Mouse (Mus musculus) embryo, embryonic 11 days (tissue): ENCODE results near the gene Mybpc2.

Source experiments
- DNase-seq: peaks from one replicate; pipeline ENCODE4 v3.0.0-alpha.2; 2015

Mybpc2 gene

DNA sequence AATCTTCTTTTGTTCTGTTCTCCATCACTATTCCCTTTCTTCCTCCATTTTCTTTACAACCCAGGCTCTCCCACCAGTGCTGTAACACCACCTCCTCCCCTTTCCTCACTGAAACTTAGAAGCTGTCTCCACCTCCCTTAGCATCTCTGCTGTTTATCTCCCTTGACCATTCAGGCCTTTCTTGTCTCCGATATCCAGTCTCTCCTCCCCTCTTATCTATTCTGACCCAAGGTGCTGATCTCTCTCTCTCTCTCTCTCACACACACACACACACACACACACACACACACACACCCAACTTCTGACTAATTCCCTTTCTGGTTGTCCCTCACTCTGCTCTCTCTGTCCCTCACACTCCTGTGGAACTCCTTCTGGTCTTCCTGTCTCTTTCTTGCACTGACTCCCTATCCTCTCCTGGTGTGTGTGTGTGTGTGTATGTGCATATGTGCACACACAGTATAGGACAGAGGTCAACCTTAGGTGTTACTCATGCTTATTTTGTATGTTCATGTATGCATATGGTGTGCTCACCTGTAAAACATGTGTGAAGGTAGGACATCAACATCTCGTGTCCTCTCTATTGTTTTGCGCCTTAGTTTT lies 41.5 kb downstream of the Mybpc2 start:
- DNase-seq: no peak

DNA sequence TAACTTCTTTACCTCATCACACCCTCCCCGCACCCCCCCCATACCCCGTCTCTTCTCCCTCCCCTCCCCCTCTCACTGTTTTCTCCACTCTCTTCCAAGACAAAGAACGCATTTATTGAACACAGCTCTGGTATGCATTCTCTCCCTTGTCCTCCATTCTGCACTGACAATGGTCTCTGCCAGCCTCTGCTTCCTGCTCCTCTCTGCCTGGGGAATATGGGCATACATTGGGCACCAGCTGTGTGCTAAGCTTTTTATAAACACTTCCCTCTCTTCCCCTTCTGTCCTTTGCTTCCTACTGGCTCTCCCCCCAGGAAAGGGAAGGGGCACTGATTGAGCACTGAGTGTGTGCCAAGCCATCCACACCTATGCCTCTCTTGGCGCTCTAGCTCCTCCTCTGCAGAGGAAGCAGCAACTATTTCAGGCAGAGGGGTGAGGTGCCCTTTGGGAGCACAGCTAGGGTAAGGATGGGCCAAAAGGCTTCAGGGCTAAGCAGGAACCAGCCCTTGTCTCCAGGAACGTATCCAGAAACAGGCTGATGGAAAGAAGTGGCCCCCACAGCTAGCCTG lies 49.3 kb downstream of the Mybpc2 start:
- no peak for DNase-seq

DNA sequence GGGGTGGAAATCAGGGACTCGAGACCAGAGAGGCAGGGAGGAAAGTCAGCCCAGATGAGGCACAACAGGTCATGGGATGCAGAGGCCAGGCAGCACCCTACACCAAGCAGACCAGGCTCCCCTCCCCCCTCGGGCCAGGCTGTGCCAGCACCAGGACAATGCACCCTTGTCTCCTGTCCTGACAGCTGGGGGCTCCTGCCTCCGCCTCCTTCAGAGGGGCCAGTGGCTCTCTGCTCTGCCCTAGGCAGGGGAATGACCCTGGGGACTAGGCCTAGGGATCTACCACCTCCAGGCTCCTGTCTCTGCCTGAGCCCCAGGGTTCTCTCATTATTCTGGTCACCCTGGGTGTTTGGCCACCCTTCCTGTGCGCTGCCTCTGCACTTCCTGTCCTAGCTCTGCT lies 50.0 kb downstream of the Mybpc2 start:
- peak; percentile 60 for DNase-seq

DNA sequence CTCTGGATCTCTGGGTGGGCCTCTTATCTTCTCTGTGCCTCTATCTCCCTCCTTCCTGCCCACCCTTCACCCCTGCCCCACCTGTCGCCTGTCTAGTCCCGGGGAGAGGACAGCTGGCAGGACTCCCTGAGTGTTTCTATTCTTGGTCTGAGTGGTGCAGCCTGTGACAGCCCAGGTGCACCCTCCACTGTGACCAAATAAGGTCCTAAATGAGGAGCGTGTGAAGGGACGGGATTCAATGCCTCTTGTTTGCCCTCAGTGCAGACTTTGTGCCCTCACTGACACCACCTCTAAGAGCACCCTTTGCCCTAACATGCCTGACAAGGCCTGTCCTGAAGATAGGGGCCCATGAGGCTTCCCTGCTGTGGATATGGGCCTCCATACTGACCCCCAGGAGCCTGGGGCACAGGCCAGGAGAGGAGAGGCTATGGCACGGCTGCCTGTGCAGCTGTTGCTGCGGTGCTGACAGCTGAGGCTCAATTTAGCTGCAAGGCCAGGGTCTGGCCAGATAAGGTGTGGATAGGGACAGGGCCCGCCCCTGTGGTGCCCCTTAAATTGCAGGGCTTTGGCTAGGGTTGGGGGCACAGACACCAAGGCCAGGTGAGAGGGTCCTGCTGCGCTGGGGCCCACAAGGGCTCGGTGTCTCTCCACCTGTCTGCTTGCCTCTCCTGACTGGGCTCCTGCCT lies 51.4 kb downstream of the Mybpc2 start:
- no peak for DNase-seq

DNA sequence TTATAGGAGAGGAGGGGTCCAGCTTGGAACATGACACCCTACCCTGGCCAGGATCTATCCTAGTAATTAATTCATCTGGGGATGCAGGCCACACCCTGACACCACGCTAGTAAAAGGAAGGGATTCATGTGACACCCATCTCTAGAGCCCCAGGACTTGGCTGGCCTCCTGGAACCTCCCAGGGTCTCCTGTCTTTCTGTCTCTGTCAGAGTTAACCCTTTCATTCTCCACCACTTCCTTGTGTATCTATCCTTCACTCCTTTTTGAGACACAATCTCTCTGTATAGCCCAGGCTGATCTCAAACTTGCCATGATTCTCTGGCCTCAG lies 51.9 kb downstream of the Mybpc2 start:
- no peak for DNase-seq

DNA sequence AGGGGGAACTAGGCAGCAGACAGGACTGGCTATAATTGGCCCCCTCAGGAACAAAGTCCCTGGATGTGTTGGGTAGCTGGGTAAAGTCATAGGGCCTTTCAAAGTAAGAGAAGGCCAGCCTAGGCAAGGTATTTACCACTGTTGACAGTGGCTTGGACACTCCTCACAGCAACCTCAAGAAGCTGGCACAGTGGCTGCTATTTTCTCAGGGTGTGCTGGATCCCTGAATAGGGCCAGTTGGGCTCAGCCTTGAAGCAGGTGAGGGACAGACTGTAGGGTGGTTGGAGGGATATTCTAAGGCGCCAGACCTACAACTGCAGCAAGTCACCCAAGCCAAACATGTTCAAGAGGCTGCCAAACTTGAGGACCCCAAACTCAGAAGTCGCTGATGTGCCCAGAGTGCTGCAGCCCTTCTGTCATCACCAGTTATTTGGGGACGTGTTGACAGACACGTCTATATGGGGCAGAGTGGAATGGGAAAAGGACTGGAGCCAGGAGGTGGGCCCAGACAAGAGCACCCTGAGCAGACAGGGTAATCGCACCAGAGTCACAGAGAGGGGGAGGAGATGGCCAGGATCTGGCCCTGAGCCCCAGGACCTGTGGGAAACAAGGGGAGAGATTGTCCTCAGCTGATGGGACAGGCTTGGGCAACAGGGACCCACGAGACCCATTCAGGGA lies 52.4 kb downstream of the Mybpc2 start:
- no peak for DNase-seq

DNA sequence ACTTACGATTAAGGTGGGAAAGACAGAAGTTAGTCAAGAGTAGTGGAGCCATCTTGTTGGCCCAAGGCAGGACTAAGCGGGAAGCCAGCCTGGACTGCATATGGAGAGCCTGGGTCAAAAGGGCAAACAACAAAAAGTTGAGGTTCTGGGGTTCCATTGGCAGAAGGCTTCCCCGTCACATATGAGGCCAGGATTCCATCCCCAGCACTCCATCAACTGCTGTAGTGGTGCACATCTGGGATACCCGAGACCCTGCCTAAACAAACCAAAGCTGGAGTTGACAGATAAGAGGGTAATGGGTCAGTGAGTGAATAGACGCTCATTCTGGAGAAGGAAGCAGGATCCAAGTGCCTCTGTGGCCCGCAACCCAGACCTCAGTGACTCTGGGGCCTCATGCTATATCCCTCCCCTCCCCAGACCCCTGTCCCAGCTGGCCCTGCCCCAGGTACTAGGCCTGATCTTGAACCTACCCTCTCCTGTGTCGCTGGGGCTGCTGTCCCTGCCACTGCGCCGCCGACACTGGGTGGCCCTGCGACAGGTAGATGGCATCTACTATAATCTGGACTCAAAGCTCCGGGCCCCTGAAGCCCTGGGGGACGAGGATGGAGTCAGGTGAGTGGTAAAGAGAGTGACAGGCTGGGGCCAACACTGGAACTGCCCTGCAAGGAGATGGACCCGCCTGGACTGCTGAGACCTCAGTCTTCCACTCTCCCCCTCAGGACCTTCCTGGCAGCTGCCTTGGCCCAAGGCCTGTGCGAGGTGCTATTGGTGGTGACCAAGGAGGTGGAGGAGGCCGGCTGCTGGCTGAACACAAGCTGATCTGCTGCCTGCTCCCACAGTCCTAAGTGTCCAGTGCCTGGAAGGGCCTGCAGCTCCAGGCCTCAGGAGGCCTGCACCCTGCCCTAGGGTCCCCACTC lies 53.5 kb downstream of the Mybpc2 start:
- no peak for DNase-seq

DNA sequence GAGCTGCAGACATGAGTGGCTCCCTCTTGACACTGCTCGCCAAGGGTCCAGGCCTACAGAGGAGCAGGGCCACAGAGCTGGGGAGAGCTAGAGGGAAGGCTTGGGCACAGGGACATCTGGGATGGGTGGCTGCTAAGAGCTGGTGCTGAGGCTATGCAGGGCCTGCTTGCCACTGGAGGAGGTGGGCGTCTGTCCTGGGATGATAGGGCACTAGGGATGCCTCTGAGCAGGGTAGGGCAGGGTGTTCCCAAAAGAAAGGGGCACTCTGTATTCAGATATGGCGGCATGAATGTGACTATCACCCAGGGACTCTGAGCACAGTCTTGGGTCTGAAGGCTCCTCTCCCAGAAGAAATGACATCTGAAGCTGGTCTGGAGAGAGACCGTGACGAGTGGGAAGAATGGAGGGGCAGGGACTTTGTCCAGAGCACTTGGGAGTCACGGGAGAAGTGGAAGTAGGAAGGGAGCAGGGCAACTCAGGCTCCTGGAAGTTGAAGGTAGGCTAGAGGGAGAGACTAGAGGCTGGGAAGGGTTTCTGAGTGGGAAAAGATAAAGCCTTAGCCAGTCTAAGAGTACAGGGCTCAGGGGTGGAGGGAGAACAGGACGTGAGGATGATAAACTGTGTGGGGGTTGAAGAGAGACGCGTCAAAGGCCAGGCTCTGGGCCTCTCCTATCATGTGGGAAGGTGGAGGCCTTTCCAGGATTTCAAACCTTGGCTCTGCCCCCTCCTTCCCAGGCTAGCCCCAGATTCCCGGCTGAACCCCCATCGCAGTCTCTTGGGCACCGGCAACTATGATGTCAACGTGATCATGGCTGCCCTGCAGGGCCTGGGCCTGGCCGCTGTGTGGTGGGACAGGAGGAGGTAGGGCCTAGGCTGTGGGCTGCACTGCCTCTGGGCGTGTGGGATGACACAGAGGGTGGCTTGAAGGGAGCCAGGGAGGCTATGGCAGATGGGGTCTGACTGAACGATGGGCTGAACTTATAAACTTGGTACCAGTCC lies 54.5 kb downstream of the Mybpc2 start:
- DNase-seq: no peak

DNA sequence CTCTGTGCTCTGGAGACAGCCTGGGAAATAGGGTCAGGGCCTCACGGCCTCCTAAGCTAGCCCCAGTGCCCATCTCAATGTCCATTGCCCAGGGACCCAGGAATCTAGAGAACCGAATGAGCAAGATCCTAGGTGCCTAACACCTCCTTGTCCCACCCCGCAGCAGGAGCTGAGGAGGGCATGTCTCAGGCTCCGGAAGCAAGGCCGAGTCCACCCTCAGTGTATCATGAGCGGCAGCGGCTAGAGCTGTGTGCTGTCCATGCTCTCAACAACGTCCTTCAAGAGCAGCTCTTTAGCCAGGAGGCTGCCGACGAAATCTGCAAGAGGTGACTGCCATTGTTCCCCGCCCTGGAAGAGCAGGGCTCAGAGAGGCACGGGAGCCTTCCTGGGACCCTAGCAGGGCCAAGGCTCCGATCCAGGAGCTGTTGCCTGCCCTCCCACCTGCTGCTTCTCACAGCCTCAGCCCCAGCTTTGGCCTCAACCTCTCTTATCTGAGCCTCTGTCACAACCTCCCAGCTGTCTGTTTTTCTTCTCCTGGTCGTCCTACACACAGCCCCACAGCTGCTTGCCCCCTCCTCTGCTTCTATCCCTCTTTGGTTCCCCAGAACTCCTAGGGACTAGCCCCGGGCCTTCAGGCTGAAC lies 55.7 kb downstream of the Mybpc2 start:
- no peak for DNase-seq

DNA sequence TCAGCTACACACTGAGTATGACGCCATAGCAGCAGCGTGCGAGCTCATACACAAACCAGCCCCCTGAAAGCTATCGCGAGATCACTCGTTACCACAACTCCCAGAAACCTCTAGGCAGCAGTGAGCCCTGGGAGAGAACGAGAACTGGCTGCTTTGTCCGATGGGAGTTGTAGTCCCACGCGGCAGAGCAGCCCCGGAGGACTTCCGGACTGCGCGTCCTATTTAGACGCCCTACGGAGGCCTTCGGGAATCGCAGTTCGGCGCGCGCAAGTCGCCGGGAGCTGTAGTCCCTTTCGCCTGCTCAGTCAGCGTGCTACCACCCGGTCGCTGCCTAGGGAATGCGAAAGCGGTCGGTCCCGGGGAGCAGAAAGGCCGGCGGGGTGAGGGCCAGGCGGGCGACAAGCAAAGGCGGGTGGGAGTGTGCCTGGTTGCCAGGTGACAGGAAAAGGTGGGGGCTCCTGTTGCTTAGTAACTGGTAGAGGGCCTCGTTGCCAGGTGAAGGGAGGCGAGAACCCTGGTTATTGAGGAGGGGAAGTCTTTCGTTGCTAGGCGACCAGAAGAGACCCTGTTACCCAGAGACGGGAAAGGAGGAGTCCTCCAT lies 56.5 kb downstream of the Mybpc2 start, which contains the start of gene Josd2:
Gene Josd2, plus strand, starts transcription at position 170 of the 601 bp plus-strand sequence.
- DNase-seq: peak; percentile 98

DNA sequence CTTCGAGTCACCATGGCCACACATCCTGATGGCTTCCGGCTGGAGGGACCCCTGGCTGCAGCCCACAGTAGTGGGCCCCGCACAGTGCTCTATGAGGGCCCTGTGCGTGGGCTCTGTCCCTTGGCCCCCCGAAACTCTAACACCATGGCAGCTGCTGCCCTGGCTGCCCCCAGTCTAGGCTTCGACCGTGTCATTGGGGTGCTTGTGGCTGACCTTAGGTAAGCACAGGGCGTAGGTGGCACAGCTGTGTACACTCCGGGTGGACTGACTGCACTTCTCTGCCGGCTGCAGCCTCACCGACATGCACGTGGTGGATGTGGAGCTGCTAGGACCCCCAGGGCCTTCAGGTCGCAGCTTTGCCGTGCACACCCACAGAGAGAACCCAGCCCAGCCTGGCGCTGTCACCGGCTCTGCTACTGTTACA lies 57.6 kb downstream of the Mybpc2 start:
- DNase-seq: no peak

DNA sequence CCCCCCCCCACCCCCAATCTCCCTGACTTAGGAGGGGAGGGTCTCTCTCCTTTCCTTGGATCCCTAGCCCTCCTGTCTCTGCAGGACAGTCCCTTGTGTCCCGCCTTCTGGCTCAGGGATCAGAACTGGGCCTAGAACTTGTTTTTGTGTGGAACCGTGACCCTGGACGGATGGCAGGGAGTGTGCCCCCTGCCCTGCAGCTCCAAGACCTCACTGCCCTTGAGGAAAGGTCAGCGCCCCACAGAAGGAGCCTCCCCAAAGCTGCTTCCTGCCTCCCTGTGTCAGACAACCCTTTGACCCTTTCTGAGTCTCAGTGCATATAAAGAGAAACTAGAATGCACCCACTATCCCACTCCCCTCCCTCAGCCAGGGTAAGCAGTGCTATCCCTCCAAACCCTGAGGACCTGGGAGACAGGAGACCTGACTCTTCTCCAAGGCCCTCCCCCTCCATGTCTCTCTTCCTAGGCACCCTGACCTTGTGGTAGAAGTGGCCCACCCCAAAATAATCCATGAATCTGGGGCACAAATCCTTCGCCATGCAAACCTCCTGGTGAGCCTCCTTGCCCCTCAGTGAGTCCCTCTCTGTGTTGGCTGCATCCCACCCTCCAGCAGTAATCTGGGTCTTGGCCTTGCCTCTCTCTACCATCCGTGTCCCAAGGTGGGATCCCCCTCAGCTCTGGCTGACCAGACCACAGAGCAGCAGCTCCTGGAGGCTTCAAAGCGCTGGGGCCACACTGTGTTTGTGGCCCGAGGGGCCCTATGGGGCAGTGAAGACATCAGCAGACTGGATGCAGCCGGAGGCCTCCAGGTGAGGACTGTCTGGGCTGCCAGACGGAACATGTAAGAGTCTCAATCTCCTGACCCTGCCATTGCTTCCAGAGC lies 58.2 kb downstream of the Mybpc2 start:
- no peak for DNase-seq

DNA sequence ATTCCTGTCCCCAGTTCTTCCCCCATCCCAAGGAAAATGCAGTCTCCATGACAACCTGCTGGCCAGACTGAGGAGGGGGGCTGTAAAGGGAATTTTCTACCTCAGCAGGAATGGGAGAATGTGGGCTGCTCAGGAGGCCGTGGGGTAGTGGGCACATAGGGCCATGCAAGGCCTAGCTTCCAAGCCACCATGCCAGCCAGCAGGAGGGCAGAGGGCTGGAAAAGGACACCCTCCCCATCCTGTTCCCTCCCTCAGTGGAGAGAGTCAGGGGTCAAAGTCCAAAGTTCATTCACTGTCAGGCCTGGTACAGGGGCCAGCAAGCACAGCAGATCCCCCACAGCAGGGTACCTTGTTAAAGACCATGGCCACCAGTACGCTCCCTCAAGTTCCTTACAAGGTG lies 59.3 kb downstream of the Mybpc2 start, which contains the start of gene Aspdh:
Gene Aspdh, plus strand, starts transcription at position 281 of the 400 bp plus-strand sequence.
- DNase-seq: no peak

DNA sequence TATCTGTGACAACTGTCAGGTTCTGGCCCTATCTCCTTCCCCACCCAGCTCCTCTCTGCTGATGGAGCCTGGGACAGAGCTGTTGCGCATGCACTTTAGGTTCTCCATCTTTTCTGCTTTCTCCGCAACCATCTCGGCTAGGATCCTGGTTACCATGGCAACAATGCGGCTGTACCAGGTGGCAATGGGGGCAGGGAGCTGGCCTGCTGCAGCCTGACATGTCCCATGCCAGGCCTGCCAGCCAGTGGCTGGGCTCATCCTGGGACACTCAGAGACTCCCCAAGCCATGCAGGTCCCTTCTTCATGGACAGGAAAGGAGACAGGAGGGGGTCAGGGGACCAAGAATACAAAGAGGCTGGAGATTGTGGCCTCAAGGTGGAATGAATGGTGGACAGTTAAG lies 59.9 kb downstream of the Mybpc2 start:
- DNase-seq: peak; percentile 39

DNA sequence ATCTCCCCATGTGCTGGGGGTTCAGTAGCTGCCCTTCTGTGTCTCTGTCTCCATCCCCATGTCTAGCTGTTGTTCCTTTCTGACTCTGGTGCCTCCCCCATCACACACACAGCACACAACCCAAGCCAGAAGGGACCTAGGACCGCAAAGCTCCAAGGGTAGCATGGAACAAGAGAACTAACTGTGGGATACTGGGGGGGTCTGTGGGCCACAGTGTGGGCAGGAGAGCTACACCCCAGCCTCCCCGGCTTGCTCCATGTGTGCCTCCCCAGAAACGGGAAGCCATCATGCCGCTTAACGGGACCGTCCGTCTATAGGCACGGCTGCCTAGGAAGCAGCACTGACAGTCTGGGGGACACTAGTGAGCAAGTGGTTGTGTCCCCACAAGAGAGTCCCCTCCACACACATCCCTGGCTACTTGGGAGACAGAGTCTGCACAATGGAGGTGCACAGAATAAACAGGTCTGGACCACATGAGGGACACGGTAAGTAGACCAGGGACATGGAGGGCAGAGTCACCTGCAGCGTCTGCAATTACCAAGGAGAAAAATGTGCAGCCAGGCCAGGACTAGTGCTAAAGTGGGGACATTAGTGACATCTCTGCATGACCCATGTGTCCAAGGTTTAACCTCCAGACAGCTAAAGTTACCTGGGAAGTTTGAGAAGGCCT lies 60.8 kb downstream of the Mybpc2 start:
- DNase-seq: no peak

DNA sequence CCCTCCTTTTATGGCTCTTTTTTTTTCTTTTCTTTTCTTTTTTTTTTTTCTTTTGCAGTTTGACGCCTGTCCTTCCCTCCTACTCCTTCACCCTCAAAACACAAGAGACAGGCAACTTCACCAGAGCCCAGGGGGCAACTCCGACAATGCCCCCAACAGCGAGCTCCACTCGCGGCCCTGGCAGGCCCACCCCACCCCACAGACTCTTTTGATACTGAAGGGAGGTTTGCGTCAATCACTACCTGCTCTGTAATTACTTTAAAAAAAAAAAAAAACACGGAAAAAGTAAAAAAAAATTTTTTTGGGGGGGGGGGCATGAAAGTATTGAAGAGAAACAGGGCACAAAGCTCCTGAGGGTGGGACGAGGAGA lies 61.4 kb downstream of the Mybpc2 start:
- DNase-seq: no peak

DNA sequence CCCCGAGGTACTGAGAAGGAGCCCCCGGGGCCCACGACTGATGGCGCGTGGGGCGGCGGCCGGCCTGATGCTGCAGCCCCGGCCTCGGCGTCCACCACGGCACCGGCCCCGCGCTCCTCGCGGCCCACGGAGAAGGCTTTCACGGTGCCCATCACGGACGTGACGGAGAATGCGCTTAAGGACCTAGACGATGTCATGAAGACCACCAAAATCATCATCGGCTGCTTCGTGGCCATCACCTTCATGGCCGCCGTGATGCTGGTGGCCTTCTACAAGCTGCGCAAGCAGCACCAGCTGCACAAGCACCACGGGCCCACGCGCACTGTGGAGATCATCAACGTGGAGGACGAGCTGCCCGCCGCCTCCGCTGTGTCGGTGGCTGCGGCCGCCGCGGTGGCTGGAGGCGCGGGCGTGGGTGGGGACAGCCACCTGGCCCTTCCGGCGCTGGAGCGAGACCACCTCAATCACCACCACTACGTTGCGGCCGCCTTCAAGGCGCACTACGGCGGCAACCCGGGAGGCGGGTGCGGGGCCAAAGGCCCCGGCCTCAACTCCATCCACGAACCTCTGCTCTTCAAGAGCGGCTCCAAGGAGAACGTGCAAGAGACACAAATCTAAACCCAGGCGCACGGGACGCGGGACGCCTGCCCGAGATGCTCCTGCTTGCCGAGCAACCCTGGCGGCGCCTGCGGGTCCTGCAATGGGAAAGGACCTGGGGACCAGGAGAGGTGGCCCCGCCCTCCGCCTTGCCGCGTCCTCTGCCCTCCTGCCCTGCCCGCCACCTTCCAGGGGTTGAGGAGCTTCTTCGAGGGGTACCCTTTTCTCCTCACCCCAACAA lies 62.0 kb downstream of the Mybpc2 start:
- peak; percentile 82 for DNase-seq
